Mouse (Mus musculus) right cerebral cortex, adult 2 months (tissue): ENCODE measurements around the gene Eps15.

Experiments
- DNase-seq, 2 experiments: peaks; one replicate each; pipeline ENCODE4 v3.0.0; 2021 to 2022; ENCODE audit warnings: low spot score in 2 of 2

The Eps15 gene

DNA sequence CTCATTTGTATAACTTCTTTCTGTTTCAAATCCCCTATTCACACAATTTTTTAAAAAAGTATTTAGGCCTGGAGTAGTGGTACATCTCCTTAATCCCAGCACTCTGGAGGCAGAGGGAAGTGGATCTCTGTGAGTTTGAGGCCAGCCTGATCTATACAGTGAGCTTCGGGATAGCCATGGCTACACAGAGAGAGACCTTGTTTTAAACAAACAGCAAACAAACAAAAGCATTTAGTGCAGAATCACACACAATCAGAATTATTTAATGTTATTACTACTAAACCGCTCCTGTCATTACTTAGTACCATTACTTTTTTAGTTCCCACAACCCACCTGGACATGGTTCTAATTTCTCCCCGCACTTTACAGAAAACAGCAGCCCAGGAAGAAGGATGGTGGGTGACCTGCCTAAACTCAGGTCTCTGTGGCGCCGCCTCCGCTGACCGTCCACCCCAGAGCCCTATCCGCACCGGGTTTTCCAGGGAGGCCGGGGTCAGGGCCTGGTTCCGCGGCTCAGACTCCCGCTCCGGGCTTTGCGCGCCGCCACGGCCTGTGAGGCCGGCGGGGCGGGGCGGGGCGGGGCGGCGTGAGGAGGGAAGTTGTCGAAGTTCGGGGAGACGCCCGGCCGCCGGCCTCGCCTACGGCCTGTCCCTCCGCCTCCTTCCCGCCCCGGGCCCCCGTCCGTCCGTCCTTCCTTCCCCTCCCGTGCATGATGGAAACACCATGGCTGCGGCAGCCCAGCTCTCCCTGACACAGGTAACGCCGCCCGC lies at the start of gene Eps15:
Gene Eps15, plus strand, starts transcription at position 580 of the 770 bp plus-strand sequence.
- DNase-seq = peak; percentile 73 to 78

DNA sequence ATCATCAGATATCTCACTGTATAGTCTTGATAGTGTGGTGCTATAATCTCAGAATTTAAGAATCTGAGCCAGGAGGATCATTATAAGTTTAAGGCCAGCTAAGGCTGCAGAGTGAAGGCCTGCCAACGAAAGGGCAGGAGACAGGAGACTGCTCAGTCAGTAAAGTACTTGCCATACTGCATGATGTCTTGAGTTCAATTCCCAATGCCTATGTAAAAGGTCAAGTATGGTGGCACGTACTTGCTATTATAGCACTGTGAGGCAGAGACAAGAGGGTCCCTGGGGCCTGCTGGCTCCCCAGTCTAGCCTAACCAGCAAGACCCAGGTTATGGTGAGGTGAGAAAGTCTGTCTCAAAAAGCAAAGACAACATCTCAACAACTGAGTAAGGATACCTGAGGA lies 45.9 kb upstream of the Eps15 start, which contains the start of gene Calr4:
Gene Calr4, plus strand, starts transcription at position 301 of the 400 bp plus-strand sequence.
- no peak for DNase-seq

DNA sequence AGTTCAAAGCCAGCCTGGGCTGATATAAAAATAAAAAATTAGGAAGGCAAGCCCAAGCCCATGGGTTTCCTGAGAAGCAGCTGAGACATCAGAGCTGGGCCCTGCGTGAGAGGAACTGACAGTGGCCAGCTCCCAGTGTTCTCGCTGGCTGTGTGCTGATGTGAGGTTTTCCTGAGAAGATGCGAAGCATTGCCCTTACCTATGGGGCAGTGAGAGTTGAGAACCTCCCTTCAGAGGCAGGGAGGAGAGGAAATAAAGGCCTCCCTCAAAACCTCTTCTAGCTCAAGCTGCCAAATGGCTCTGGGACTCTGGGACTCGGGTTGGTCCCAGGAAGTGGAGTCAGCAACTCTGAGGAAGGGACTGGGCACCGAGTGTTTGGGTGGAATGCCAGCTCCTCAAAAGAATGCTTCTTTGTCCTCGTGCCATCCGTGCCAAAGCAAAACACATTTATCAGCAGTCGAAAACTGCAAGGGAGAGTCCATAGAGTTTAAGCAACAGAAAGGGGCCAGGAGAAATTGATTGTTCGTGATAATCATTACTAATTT lies 45.2 kb upstream of the Eps15 start:
- DNase-seq = no peak

DNA sequence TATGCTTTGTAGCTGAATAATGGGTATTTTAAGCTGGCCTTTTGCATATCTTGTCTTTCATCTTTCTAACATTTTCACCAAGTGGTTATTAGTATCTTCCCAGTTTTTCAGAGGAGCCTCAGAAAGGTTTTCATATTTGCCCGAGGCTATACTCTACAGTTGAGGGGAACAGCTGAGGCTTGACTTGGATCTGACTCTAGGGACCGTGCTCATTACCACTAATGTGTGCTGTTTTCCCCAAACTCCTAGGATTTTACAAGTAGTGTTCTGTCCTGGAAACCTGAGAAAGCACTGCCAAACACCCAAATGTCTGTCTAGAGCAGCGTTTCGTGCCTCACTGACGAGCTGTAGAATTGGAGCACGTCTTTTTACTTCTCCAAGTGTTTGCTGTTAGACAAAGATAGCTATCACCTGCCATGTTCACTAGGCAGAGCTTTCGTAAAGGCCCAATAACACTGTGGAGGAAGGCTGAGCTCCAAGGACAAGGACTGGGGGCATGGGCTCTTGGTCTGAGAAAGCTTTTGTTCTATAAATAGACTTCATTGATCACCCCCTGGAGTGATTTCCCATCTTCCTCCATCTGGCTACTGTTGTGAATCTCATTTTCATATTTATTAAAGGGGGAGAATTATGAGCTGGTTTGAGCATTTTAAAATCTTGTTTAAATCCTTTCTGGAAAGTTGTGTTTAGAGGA lies 43.7 kb upstream of the Eps15 start:
- no peak for DNase-seq

DNA sequence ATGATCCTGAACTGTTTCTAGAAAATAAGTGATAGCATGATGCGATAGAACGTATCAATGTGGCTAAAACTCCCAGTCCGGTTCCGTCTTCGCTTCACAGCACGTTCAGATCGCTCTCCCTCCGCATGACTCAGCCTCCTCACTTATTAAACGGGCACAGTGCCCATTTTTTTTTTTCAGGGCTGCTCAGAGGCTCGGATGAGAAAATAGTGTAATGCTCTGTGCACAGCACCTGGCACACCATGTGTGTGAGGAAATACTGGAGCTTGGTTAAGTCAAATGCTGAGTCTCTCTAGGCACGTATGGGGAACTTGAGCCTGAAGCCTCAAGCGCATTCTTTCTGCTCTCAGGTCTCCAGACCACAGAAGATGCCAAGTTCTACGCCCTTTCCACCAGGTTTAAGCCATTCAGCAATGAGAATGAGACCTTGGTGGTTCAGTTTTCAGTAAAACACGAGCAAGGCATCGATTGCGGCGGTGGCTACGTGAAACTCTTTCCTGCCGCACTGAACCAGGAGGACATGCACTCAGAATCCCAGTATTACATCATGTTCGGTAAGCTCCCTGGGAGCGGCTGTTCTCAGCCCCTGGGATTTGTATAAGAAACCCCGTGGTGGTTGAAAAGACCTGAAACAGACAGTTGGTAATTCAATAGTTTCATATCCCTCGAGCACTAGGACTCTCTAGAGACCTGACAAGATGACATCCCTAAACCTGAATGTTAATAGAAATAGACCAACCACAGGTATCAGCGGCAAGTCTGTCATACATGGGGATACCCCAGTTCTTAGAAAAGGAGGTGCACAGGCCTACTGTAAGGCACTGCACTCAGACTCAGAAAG lies 41.4 kb upstream of the Eps15 start:
- DNase-seq = peak; percentile 64

DNA sequence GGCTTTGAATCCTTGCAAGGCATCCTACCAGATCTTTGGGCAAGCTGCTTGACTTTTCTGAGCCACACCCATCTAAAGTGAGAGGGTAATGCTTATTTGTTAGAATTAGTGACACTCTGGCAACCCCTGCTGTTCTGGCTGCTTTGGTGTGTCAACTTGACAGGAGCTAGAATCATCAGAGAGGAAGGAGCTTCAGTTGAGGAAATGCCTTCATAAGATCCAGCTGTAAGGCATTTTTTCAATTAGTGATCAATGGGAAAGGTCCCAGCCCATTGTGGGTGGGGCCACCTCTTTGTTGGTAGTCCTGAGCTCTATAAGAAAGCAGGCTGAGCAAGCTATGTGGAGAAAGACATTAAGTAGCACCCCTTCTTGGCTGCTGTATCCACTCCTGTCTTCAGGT lies 38.8 kb upstream of the Eps15 start:
- no peak for DNase-seq

DNA sequence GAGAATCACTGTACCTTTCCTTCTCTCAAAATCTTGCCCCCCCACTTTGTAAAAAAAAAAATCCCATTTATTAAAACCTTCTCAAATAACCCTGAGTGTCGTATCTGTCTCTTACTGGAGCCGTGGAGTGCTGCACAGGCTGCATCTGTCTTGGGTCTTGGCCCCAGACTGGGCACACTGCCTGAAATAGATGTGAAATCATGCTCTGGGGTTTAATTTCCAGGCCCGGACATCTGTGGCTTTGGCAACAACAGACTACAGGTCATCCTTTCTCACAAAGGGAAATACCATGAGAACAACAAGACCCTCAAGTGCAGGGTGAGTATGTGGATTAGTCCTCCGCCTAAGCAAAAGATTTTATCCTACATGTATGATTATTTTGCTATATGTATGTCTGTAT lies 38.1 kb upstream of the Eps15 start:
- DNase-seq = no peak

DNA sequence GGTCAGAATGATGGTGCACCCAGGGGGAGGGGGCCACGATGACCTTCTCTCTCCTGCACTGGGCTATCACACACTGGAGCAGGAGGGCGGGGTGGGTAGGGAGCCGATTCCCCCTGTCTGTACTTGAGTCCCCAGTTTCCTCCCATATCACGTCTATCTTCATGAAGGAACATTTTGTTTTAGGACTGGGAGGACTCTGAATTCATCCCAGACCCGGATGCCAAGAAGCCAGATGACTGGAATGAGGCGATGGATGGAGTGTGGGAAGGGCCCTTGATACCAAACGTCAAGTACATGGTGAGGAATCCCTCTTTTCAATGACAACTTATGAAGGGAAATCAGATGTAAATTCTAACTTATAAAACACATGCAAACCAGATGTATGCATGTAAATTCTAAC lies 35.6 kb upstream of the Eps15 start:
- DNase-seq = no peak

DNA sequence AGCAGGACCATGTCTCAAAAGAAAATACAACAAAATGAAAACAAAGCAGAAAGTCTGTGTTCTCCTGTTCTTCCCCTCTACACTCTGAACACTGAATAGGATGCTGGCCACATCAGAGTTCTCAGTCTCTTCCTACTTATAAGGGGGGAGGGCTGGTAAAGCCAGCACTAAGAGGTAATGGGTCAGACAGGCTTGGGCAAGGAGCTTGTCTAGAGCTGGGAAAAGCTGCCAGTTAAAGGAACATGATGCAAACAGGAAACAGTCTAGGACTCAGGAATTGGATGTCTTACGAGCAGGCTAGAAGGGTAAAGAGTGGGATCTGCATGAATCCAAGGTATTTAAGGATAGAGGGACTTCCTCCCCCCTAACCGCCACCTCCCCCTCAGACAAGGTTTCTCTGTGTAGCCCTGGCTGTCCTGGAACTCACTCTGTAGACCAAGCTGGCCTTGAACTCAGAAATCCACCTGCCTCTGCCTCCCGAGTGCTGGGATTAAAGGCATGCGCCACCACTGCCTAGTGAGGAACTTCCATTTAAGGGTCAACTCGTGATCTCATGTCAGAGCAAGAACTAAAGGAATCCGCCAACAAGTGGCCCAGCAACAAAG lies 35.0 kb upstream of the Eps15 start:
- no peak for DNase-seq

DNA sequence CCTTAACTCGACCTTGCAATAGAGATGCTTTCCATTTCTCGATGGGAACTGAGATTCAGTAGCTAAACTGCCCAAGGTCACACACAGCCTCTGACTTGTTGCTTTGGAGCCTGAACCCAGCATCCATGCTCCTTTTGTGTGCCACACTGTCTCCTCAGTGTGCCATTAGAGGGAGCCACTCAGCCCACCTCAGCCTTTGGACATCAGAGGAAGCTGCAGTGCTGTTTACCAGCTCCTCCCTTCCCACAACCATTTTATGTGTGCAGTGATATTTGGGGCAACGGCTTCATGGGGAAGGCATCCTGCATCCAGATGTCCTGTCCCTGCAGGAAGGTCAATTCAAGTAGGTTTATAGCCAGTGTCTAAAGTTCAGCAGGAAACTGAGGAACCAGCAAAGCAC lies 28.5 kb upstream of the Eps15 start:
- no peak for DNase-seq

DNA sequence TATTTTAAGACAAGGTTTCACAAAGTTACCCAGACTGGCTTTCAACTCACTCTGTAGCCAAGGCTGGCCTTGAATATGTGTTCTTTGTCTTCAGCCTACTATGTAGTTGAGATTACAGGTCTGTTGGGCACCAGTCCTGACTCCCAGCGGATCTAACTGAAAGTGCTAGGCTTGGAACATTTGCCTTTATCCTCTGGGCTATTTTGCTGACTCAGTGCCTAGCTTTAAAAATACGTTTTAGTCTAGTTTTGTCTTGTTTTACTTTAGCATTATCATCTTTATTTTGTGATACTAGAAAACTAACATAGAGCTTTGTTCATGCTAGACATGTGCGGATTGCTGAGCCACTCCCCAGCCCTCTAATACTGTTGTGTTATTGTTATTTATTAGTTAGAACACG lies 27.9 kb upstream of the Eps15 start:
- DNase-seq = no peak

DNA sequence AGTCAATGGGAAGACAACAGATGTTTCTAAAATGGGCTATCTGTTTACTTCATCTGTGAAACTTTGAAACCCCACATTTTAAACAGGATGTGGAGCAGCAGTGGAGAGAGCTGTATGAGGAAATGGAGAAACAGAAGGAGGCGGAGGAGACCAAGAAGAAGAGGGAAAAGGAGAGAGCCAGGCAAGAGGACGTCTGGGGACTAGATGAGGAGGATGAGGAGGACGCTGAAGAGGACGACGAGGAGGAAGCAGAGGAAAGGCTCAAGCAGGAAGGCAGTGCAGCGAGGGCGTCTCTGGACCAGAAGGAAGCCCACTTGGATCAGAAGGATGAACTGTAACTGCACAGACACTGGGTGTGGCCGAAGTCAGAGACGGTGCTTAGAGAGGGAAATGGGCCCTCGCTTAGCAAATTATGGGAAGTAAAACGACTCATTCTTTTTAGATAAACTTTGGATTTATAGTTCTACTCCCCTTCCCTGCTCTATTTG lies 26.4 kb upstream of the Eps15 start:
- DNase-seq = no peak

DNA sequence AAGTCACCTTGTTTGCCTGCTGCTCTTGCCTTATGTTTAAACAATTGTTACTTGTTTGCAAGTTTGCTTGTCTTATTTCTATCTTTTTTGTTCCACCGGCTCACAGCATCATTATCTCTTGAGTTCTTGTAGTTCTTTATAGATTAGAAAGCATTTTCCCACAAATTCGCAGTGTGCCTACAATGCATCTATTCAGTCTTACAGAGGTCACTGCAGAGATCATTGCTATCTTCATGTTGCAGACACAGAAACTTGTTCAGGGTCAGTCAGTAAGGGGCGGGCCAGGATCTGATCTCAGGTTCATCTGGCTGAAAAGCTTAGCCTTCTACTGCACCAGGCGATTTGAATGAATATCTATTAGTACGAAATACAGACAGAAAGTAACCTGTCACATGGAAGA lies 25.6 kb upstream of the Eps15 start:
- DNase-seq = no peak

DNA sequence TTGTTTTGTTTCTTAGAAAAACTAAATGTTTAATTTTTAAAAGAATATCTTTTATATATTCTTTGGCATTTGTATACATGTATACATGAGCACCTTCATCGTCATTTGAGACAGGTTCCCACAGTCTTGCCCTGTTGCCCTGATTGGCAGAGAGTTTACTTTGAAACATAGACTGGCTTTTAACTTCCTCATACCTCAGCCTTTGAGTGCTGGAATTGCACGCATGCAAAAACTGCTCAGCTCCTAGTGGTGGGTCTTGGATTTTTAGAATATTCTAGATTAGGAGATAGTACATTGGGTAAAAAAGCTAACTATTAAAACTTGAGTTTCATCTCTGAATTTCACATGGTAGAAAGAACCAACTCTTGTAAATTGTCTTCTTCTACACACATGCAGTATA lies 24.7 kb upstream of the Eps15 start:
- no peak for DNase-seq

DNA sequence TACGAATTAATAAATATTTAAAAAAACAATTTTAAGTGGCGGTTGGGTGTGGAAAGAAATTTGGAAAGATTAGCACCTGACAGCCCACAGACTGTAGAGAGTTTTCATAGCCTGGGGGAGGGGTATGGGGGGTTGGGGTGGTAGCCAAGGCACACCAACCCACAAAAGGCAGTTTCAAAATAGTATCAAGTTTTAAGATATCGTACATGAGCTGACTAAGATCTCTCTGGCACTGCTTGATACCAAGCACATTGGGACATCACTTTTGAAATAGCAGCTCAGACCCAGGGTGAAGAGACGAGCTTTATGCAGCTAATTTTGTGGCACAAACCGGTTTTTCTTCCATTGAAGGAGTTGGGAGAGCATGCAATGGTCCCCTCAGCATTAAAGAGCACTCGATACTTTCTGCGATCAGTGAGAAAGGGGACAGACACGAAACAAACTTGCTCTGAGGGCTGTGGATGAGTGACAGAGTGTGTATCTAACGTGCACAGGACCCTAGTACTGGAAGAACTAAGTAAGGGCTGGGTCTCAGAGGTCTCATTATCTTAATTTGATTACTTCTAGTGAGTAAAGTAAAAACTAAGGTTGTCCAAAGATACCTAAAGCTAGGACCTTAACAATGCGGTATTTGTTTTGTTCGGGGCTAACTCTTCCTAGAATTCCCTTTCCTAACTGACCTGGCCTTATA lies 24.2 kb upstream of the Eps15 start:
- DNase-seq = no peak

DNA sequence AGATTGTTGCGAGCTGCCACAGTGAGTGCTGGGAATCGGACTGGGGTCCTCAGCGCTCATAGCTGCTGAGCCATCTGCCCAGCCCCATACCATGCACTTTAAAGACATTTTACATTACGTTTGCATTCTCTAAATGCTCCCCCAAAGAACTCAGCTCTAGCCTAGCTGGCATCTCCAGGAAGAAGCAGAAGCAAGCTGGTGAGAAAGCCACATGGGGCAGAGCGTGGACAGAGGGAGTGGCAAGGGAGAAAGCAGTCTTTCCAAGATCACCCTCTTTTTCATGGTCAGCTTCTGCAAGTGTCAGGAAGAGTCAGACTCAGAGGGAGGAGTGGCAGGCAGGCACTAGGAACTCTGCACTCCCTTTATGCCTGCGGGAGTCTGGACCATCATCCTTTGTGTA lies 23.3 kb upstream of the Eps15 start:
- DNase-seq = no peak

DNA sequence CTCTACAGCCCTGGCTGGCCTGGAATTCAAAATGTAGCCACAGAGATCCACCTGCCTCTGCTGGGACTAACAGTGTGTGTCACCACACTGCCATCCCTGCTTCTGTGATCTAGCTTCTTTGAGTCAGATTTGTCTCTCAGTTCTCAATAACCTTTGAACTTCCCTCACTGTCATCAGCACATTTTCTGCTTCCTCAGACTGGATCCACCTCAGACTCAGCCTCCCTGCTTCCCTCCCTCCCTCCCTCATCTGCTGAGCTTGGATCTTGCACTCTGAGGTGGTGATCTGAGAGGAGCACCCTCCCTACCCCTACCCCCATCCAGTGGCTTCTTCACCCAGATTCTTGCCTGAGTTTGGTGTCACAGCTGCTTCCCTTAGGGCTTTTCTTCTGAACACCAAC lies 22.4 kb upstream of the Eps15 start:
- DNase-seq = no peak

DNA sequence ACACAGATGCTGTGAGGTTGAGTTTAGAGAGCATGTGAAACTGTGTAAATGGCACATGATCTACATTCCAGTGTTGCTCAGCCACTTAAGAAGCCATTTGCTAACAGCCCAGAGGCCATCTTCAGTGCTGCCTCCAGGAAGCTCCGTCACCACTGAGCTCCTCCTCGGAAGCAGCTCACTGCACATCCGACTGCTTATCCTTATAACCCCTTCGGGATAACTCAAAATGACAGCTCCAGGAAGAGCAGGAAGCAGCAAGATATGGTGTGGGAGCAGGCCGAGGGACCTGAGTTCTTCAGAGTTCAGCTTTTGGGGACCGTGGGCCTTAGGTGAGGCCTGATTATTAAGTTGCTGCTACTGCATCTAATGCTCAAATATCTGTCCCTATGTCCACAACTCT lies 18.0 kb upstream of the Eps15 start:
- DNase-seq = no peak

DNA sequence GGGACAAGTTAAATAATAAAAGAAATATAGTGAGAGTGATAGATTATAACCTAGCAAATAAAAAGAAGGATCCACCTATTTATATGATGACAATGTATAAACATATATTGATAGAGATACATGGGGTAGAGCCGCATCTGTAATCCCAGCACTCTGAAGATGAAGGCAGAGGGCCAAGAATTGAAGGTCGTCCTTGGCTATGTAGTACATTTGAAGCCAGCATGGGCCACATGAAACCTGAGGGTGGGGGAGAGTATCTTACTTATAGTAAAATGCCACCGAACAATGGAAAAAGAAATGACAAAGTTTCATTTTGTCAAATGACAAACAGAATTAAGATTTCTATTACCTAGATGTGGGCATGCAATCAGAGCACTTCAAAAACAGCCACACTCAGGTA lies 14.0 kb upstream of the Eps15 start:
- DNase-seq = no peak

DNA sequence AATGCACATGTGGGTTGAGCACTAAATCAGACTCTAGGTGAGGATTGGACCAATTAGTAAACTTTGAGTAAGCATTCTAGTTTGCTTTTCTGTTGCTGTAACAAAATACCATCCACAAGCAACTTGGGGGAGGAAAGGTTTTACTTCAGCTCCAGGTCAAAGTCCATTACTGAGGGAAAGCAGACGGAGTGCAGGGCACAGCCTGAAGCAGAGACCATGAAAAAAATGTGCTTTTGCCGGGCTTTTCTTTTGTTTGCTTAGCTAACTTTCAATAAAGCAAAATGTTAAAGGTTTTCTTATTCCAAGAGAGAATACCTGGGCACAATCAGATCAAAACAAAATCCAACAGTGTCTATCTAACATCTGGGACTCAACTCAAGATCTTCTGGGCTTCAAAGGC lies 13.3 kb upstream of the Eps15 start:
- DNase-seq = no peak

DNA sequence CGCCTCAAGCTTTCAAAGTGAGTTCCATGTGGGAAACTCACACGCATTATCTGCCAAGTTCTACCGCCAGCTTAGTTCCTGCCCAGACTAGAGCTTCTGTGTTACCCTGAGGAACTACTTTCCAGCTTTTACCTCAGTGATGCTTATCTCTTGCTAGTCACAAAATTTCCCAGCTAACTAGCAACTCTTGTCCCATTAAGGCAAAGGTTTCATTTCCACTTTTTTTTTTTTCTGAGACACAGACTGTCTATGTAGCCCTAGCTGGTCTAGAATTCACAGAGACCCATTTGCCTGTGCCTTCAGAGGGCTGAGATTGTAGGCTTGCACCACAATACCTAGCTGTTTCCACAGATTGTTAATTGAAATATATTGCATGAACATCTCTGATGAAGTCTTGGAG lies 12.6 kb upstream of the Eps15 start:
- DNase-seq = no peak
